8 mouse cellular contexts compared by ENCODE assay signal in genomic region chr2:136891951-136892371, GRCm38 (mm10). TPM values are rescaled to one million over a fixed set of nuclear protein-coding genes. Genes with fewer than 3 reads are reported as not detected.
DNase-seq lines count a peak whose midpoint lies in the region; ATAC-seq and TF ChIP-seq lines count a peak whose summit lies in the region.

No protein-coding gene starts in this region.

- H3K4me3 ChIP-seq in hindbrain, embryonic 13.5 days: peak overlapping the region; percentile 68

- ATAC-seq in Patski: peak; percentile 74
- ATAC-seq in hindbrain, embryonic 13.5 days (ENCODE audit: low FRiP score): peak; percentile 87

- POLR2A ChIA-PET in Patski (lab: Charles Lee): interaction anchor here (1.4 kb wide), 1 partner anchor 28 kb away, joined by 3 read pairs; no protein-coding TSS in a partner anchor

- CTCF ChIA-PET in Patski (lab: Charles Lee): interaction anchor here (1.1 to 1.4 kb wide), 5 partner anchors 10 to 187 kb away, joined by 3 to 4 read pairs (median 3); no protein-coding TSS in a partner anchor

- no peaks in the 10 kb centered on the region for H3K9me3 ChIP-seq in hindbrain, embryonic 13.5 days

- peaks cover 23% of the 10 kb centered on the region for H3K4me1 ChIP-seq in hindbrain, embryonic 13.5 days (replicated peaks)

- peak overlapping the region; percentile 96 for H3K27ac ChIP-seq in hindbrain, embryonic 13.5 days

- WGBS in hindbrain, embryonic 13.5 days: under 1% methylated on average over 23 of the region's 23 CpGs

- no peaks in the 10 kb centered on the region for H3K36me3 ChIP-seq in hindbrain, embryonic 13.5 days

- no peak for TF ChIP-seq CTCF in Patski (IDR thresholded peaks at IDR 0.05)

- peak; percentile 91 for DNase-seq in Patski (ENCODE audit: low read depth, low spot score)
- peak; percentile 97 for DNase-seq in cerebellum, postnatal 14 days
- DNase-seq in frontal cortex, postnatal 14 days (ENCODE audit: low spot score in 2 of 2): peak; percentile 92 to 97
- DNase-seq in layer of hippocampus, postnatal 25 days (ENCODE audit: extremely low spot score in 1 of 2, low spot score in 1 of 2): peak; percentile 79 to 87
- peak; percentile 98 for DNase-seq in lung, postnatal 25 days (ENCODE audit: low spot score)
- peak; percentile 98 for DNase-seq in retina, embryonic 14.5 days (ENCODE audit: low spot score)
- peak; percentile 90 for DNase-seq in thymus, postnatal 4 days

- H3K9ac ChIP-seq in hindbrain, embryonic 13.5 days: peak overlapping the region; percentile 76

- in situ Hi-C loops in Patski (cut with MboI; ENCODE audit: low pct_unique_long_range_greater_than_20kb): no loop called here

- peak overlapping the region; percentile 53 for H3K4me2 ChIP-seq in hindbrain, embryonic 13.5 days

- no peaks in the 10 kb centered on the region for H3K27me3 ChIP-seq in Patski
- H3K27me3 ChIP-seq in hindbrain, embryonic 13.5 days: no peaks in the 10 kb centered on the region

RNA-seq across cellular contexts. Expression of gene AL731706.1, which starts 0.8 kb away (rescaled TPM):
- 17.0 TPM for polyA plus RNA-seq in Patski (2021)
- 21.1 and 23.0 TPM in 2 replicates for polyA plus RNA-seq in hindbrain, embryonic 13.5 days (2015; fragmentation: Nextera tagmentation; extraction: Ambion mirVana)
- 10 to 100 TPM; 11.0 to 22.4 TPM for total RNA-seq in layer of hippocampus, postnatal 25 days (2021)

RNA-seq across cellular contexts. Expression of gene Mkks, which starts 0.8 kb away (rescaled TPM):
- polyA plus RNA-seq in Patski (2021): 24.0 TPM
- polyA plus RNA-seq in hindbrain, embryonic 13.5 days (2015; fragmentation: Nextera tagmentation; extraction: Ambion mirVana): 12.8 and 14.2 TPM in 2 replicates
- total RNA-seq in layer of hippocampus, postnatal 25 days (2021): 10 to 100 TPM; 21.1 to 30.6 TPM

RNA-seq across cellular contexts. Expression of gene Slx4ip, which starts 0.9 kb away (rescaled TPM):
- 6.6 TPM for polyA plus RNA-seq in Patski (2021)
- 14.1 and 14.6 TPM in 2 replicates for polyA plus RNA-seq in hindbrain, embryonic 13.5 days (2015; fragmentation: Nextera tagmentation; extraction: Ambion mirVana)
- total RNA-seq in layer of hippocampus, postnatal 25 days (2021): 1 to 10 TPM; 6.7 to 8.1 TPM

RNA-seq across cellular contexts. Expression of gene AL731706.2, which starts 6.5 kb away (rescaled TPM):
- 52.0 TPM for polyA plus RNA-seq in Patski (2021)
- polyA plus RNA-seq in hindbrain, embryonic 13.5 days (2015; fragmentation: Nextera tagmentation; extraction: Ambion mirVana): 29.6 and 37.6 TPM in 2 replicates
- total RNA-seq in layer of hippocampus, postnatal 25 days (2021): 10 to 100 TPM; 22.1 to 27.3 TPM

Comparison
In these comparisons a context has a peak if more than half of its experiments do, and no peak if none do; other contexts are left out.
1. Peak in every context shown above with its lines: DNase-seq, ATAC-seq, H3K4me3 ChIP-seq and H3K27ac ChIP-seq.